In the genomic region with DNA sequence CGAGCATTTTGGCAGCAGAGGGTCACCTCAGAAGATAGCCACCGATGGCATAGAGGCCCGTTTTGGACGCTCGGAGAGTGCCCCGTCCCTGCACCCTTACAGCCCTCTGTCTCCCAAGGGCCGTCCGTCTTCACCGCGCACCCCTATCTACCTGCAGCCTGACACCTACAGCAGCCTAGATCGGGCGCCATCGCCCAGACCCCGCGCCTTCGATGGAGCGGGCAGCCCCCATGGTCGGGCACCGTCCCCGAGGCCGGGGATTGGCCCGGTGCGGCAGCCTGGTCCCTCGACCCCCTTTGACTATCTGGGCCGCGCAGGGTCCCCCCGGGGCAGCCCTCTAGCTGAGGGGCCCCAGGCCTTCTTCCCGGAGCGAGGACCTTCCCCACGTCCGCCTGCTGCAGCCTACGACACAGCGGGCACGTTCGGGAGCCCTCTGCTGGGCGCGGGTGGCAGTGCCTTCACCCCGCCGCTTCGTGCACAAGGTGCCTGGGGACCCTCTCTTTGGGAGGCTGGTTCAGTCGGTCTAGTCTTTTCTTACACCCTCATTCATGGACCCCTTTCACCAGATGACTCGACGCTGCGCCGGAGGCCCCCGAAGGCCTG, we compare ENCODE assay signal across 8 mouse cellular contexts. TPM values are rescaled to one million over a fixed set of nuclear protein-coding genes. Genes with fewer than 3 reads are reported as not detected.
DNase-seq lines count a peak whose midpoint lies in the region; ATAC-seq and TF ChIP-seq lines count a peak whose summit lies in the region.

No protein-coding gene starts in this region.

- H3K4me1 ChIP-seq in cerebellum, adult 2 months (ENCODE audit: control insufficient read depth, insufficient read depth, low read length): no peaks in the 10 kb centered on the region
- H3K4me1 ChIP-seq in forebrain, embryonic 16.5 days (replicated peaks; ENCODE audit: control insufficient read depth, insufficient read depth, low read length): peaks cover 3% of the 10 kb centered on the region; the same call in 1 of the 2 replicates
- H3K4me1 ChIP-seq in hindbrain, embryonic 16.5 days (ENCODE audit: control insufficient read depth, insufficient read depth, low read depth, low read length): peaks cover 3% of the 10 kb centered on the region
- H3K4me1 ChIP-seq in limb, embryonic 10.5 days: peaks cover 15% of the 10 kb centered on the region
- no peaks in the 10 kb centered on the region for H3K4me1 ChIP-seq in midbrain, embryonic 13.5 days (replicated peaks)

- no peaks in the 10 kb centered on the region for H3K36me3 ChIP-seq in forebrain, embryonic 16.5 days (ENCODE audit: control insufficient read depth, insufficient read depth)
- no peaks in the 10 kb centered on the region for H3K36me3 ChIP-seq in hindbrain, embryonic 16.5 days (ENCODE audit: control insufficient read depth, insufficient read depth, low read length)
- no peaks in the 10 kb centered on the region for H3K36me3 ChIP-seq in limb, embryonic 10.5 days
- no peaks in the 10 kb centered on the region for H3K36me3 ChIP-seq in midbrain, embryonic 13.5 days
- no peaks in the 10 kb centered on the region for H3K36me3 ChIP-seq in splenic B cell, adult 2 months (ENCODE audit: control insufficient read depth, insufficient read depth, low read length, poor library complexity, severe bottlenecking)

- peak; percentile 76 for DNase-seq in gastrocnemius, adult 2 months
- no peak for DNase-seq in gastrocnemius, adult 8-10 months (ENCODE audit: low spot score in 2 of 2)
- DNase-seq in cerebellum, adult 2 months: peak; percentile 63 to 77
- peak; percentile 84 for DNase-seq in limb, embryonic 10.5 days (ENCODE audit: low spot score)
- peak; percentile 72 for DNase-seq in splenic B cell, adult 2 months (ENCODE audit: low read depth, low spot score)

- H3K27ac ChIP-seq in gastrocnemius, adult 2 months: 0 out of 2 replicates have a peak overlapping the region, but pooled peaks have one; percentile 38
- H3K27ac ChIP-seq in cerebellum, adult 2 months (ENCODE audit: insufficient read depth, low read length): no peak overlapping the region
- no peak overlapping the region for H3K27ac ChIP-seq in forebrain, embryonic 16.5 days (ENCODE audit: low read length)
- H3K27ac ChIP-seq in hindbrain, embryonic 16.5 days (ENCODE audit: low read depth, low read length): no peak overlapping the region
- 0 out of 2 replicates have a peak overlapping the region, but pooled peaks have one; percentile 59 for H3K27ac ChIP-seq in limb, embryonic 10.5 days
- H3K27ac ChIP-seq in midbrain, embryonic 13.5 days: no peak overlapping the region

- H3K4me3 ChIP-seq in gastrocnemius, adult 2 months: peak overlapping the region; percentile 70
- H3K4me3 ChIP-seq in cerebellum, adult 2 months (replicated peaks; ENCODE audit: insufficient read depth, low read depth, low read length): peak overlapping the region; percentile 48
- peak overlapping the region; percentile 38 for H3K4me3 ChIP-seq in forebrain, embryonic 16.5 days (replicated peaks; ENCODE audit: low read length)
- H3K4me3 ChIP-seq in hindbrain, embryonic 16.5 days (ENCODE audit: low read length): peak overlapping the region; percentile 47
- H3K4me3 ChIP-seq in limb, embryonic 10.5 days: peak overlapping the region; percentile 54
- peak overlapping the region; percentile 47 for H3K4me3 ChIP-seq in midbrain, embryonic 13.5 days (replicated peaks)

- intact Hi-C loops in gastrocnemius, adult 2 months (cut with DNase I): no loop called here

- H3K27me3 ChIP-seq in cerebellum, adult 2 months (ENCODE audit: control insufficient read depth, insufficient read depth, low read length): no peaks in the 10 kb centered on the region
- H3K27me3 ChIP-seq in forebrain, embryonic 16.5 days (replicated peaks; ENCODE audit: control insufficient read depth, insufficient read depth, low read length): no peaks in the 10 kb centered on the region
- no peaks in the 10 kb centered on the region for H3K27me3 ChIP-seq in hindbrain, embryonic 16.5 days (replicated peaks; ENCODE audit: control insufficient read depth, insufficient read depth, low read length)
- peaks cover 27% of the 10 kb centered on the region for H3K27me3 ChIP-seq in limb, embryonic 10.5 days (ENCODE audit: low read depth, poor library complexity, severe bottlenecking)
- H3K27me3 ChIP-seq in midbrain, embryonic 13.5 days: peaks cover 15% of the 10 kb centered on the region
- no peaks in the 10 kb centered on the region for H3K27me3 ChIP-seq in splenic B cell, adult 2 months (ENCODE audit: control insufficient read depth, insufficient read depth, low read length, poor library complexity, severe bottlenecking)

- peak overlapping the region; percentile 49 for H3K4me2 ChIP-seq in forebrain, embryonic 16.5 days (ENCODE audit: low read length)
- H3K4me2 ChIP-seq in hindbrain, embryonic 16.5 days (ENCODE audit: low read length): peak overlapping the region; percentile 73
- peak overlapping the region; percentile 68 for H3K4me2 ChIP-seq in midbrain, embryonic 13.5 days (replicated peaks)

- H3K9ac ChIP-seq in forebrain, embryonic 16.5 days (replicated peaks; ENCODE audit: low read depth, low read length): peak overlapping the region; percentile 59
- H3K9ac ChIP-seq in hindbrain, embryonic 16.5 days (ENCODE audit: low read depth, low read length): peak overlapping the region; percentile 71
- peak overlapping the region; percentile 66 for H3K9ac ChIP-seq in midbrain, embryonic 13.5 days (replicated peaks)

- 7% methylated on average over 46 of the region's 46 CpGs for WGBS in cerebellum, adult 2 months
- WGBS in forebrain, embryonic 16.5 days: 10% methylated on average over 46 of the region's 46 CpGs
- WGBS in hindbrain, embryonic 16.5 days: 13% methylated on average over 46 of the region's 46 CpGs
- WGBS in limb, embryonic 10.5 days: 11% methylated on average over 46 of the region's 46 CpGs
- 10% methylated on average over 46 of the region's 46 CpGs for WGBS in midbrain, embryonic 13.5 days

- ATAC-seq in forebrain, embryonic 16.5 days: peak; percentile 86
- ATAC-seq in hindbrain, embryonic 16.5 days: peak; percentile 80
- peak; percentile 86 for ATAC-seq in midbrain, embryonic 13.5 days

- H3K9me3 ChIP-seq in forebrain, embryonic 16.5 days (ENCODE audit: control insufficient read depth, low read length): no peaks in the 10 kb centered on the region
- no peaks in the 10 kb centered on the region for H3K9me3 ChIP-seq in hindbrain, embryonic 16.5 days (ENCODE audit: control insufficient read depth, low read length)
- H3K9me3 ChIP-seq in limb, embryonic 10.5 days (replicated peaks): no peaks in the 10 kb centered on the region
- H3K9me3 ChIP-seq in midbrain, embryonic 13.5 days: no peaks in the 10 kb centered on the region

- TF ChIP-seq POLR2A in cerebellum, adult 2 months (IDR thresholded peaks at IDR 0.05; ENCODE audit: borderline replicate concordance, insufficient read depth, low read length): peak; percentile 56; the same call in 1 of the 2 replicates

- peak; percentile 90 for TF ChIP-seq CTCF in gastrocnemius, adult 2 months (IDR thresholded peaks at IDR 0.05)
- TF ChIP-seq CTCF in cerebellum, adult 2 months (IDR thresholded peaks at IDR 0.05; ENCODE audit: borderline replicate concordance, insufficient read depth, low read depth, low read length): peak; percentile 83

RNA-seq across cellular contexts. Expression of gene Ppp1r13l, which starts 10.4 kb away (rescaled TPM):
- 1 to 10 TPM; 2.1 to 4.9 TPM for total RNA-seq in gastrocnemius, adult 2 months (2021)
- 1 to 10 TPM; 2.8 to 6.3 (median 4.1) TPM for total RNA-seq in gastrocnemius, adult 8-10 months (2022)
- polyA plus RNA-seq in cerebellum, adult 2 months (2012; rRNA removed): 4.1 and 4.8 TPM in 2 replicates
- polyA plus RNA-seq in forebrain, embryonic 16.5 days (2015; fragmentation: Nextera tagmentation; extraction: Ambion mirVana): 3.0 and 3.6 TPM in 2 replicates
- 1.5 and 1.9 TPM in 2 replicates for polyA plus RNA-seq in hindbrain, embryonic 16.5 days (2015; fragmentation: Nextera tagmentation; extraction: Ambion mirVana)
- polyA plus RNA-seq in limb, embryonic 10.5 days (2016; fragmentation: Nextera tagmentation; extraction: Ambion mirVana): 6.5 and 7.0 TPM in 2 replicates
- 1.2 and 2.3 TPM in 2 replicates for polyA plus RNA-seq in midbrain, embryonic 13.5 days (2015; fragmentation: Nextera tagmentation; extraction: Ambion mirVana)

RNA-seq across cellular contexts. Expression of gene Cd3eap, which starts 10.6 kb away (rescaled TPM):
- 10 to 100 TPM; 11.4 to 11.5 TPM for total RNA-seq in gastrocnemius, adult 2 months (2021)
- 10 to 100 TPM in 3 of 4 experiments, 1 to 10 TPM in 1; 8.9 to 13.9 (median 11.2) TPM for total RNA-seq in gastrocnemius, adult 8-10 months (2022)
- 12.6 and 12.7 TPM in 2 replicates for polyA plus RNA-seq in cerebellum, adult 2 months (2012; rRNA removed)
- polyA plus RNA-seq in forebrain, embryonic 16.5 days (2015; fragmentation: Nextera tagmentation; extraction: Ambion mirVana): 23.1 and 26.4 TPM in 2 replicates
- 23.1 and 23.6 TPM in 2 replicates for polyA plus RNA-seq in hindbrain, embryonic 16.5 days (2015; fragmentation: Nextera tagmentation; extraction: Ambion mirVana)
- polyA plus RNA-seq in limb, embryonic 10.5 days (2016; fragmentation: Nextera tagmentation; extraction: Ambion mirVana): 28.3 and 31.4 TPM in 2 replicates
- polyA plus RNA-seq in midbrain, embryonic 13.5 days (2015; fragmentation: Nextera tagmentation; extraction: Ambion mirVana): 19.6 and 20.4 TPM in 2 replicates

RNA-seq across cellular contexts. Expression of gene Ercc2, which starts 11.9 kb away (rescaled TPM):
- total RNA-seq in gastrocnemius, adult 2 months (2021): 10 to 100 TPM in 1 of 2 experiments, 1 to 10 TPM in 1; 8.5 to 10.7 TPM
- 10 to 100 TPM in 2 of 4 experiments, 1 to 10 TPM in 2; 7.5 to 14.9 (median 10.4) TPM for total RNA-seq in gastrocnemius, adult 8-10 months (2022)
- polyA plus RNA-seq in cerebellum, adult 2 months (2012; rRNA removed): 45.0 and 46.3 TPM in 2 replicates
- 25.3 and 28.5 TPM in 2 replicates for polyA plus RNA-seq in forebrain, embryonic 16.5 days (2015; fragmentation: Nextera tagmentation; extraction: Ambion mirVana)
- 22.6 and 25.1 TPM in 2 replicates for polyA plus RNA-seq in hindbrain, embryonic 16.5 days (2015; fragmentation: Nextera tagmentation; extraction: Ambion mirVana)
- polyA plus RNA-seq in limb, embryonic 10.5 days (2016; fragmentation: Nextera tagmentation; extraction: Ambion mirVana): 25.6 and 26.6 TPM in 2 replicates
- 27.6 and 28.9 TPM in 2 replicates for polyA plus RNA-seq in midbrain, embryonic 13.5 days (2015; fragmentation: Nextera tagmentation; extraction: Ambion mirVana)

RNA-seq across cellular contexts. Expression of gene Ercc1, which starts 25.3 kb away (rescaled TPM):
- 10 to 100 TPM; 28.1 to 30.4 TPM for total RNA-seq in gastrocnemius, adult 2 months (2021)
- total RNA-seq in gastrocnemius, adult 8-10 months (2022): 10 to 100 TPM; 27.1 to 33.7 (median 28.7) TPM
- polyA plus RNA-seq in cerebellum, adult 2 months (2012; rRNA removed): 52.2 and 53.9 TPM in 2 replicates
- polyA plus RNA-seq in forebrain, embryonic 16.5 days (2015; fragmentation: Nextera tagmentation; extraction: Ambion mirVana): 79.3 and 85.9 TPM in 2 replicates
- 80.6 and 87.2 TPM in 2 replicates for polyA plus RNA-seq in hindbrain, embryonic 16.5 days (2015; fragmentation: Nextera tagmentation; extraction: Ambion mirVana)
- 97.8 and 101 TPM in 2 replicates for polyA plus RNA-seq in limb, embryonic 10.5 days (2016; fragmentation: Nextera tagmentation; extraction: Ambion mirVana)
- 84.1 and 91.9 TPM in 2 replicates for polyA plus RNA-seq in midbrain, embryonic 13.5 days (2015; fragmentation: Nextera tagmentation; extraction: Ambion mirVana)

RNA-seq across cellular contexts. Expression of gene Klc3, which starts 34.0 kb away (rescaled TPM):
- total RNA-seq in gastrocnemius, adult 2 months (2021): under 1 TPM; 0.18 to 0.39 TPM
- under 1 TPM in 3 of 4 experiments, not detected in 1; 0.21 to 0.40 (median 0.24) TPM for total RNA-seq in gastrocnemius, adult 8-10 months (2022)
- polyA plus RNA-seq in cerebellum, adult 2 months (2012; rRNA removed): 1.7 and 2.1 TPM in 2 replicates
- 2.2 and 2.5 TPM in 2 replicates for polyA plus RNA-seq in forebrain, embryonic 16.5 days (2015; fragmentation: Nextera tagmentation; extraction: Ambion mirVana)
- polyA plus RNA-seq in hindbrain, embryonic 16.5 days (2015; fragmentation: Nextera tagmentation; extraction: Ambion mirVana): 2.2 and 2.5 TPM in 2 replicates
- 3.3 and 4.4 TPM in 2 replicates for polyA plus RNA-seq in limb, embryonic 10.5 days (2016; fragmentation: Nextera tagmentation; extraction: Ambion mirVana)
- 1.1 and 1.2 TPM in 2 replicates for polyA plus RNA-seq in midbrain, embryonic 13.5 days (2015; fragmentation: Nextera tagmentation; extraction: Ambion mirVana)

Comparison
In these comparisons a context has a peak if more than half of its experiments do, and no peak if none do; other contexts are left out.
1. DNase-seq: peak in gastrocnemius, adult 2 months (single experiment), cerebellum, adult 2 months (2 of 2), limb, embryonic 10.5 days (single experiment) and splenic B cell, adult 2 months (single experiment); none in gastrocnemius, adult 8-10 months (0 of 2).
2. H3K27ac ChIP-seq: peak in gastrocnemius, adult 2 months (single experiment) and limb, embryonic 10.5 days (single experiment); none in cerebellum, adult 2 months (single experiment), forebrain, embryonic 16.5 days (single experiment), hindbrain, embryonic 16.5 days (single experiment) and midbrain, embryonic 13.5 days (single experiment).
3. Peak in every context shown above with its lines, with median percentiles within 50 percentile points of each other: H3K4me3 ChIP-seq, ATAC-seq, H3K4me2 ChIP-seq and H3K9ac ChIP-seq.